Mouse (Mus musculus): ENCODE results near the gene Tmc4. TPM values are rescaled to one million over a fixed set of nuclear protein-coding genes. Genes with fewer than 3 reads are reported as not detected.
"Not testable (repeated sequence)": the region's sequence is repeated elsewhere in the genome, so short reads cannot be mapped to it uniquely, and the experiment has no call there.

The Tmc4 gene
- polyA plus RNA-seq, 1 experiment, result 10.5 TPM

- H3K4me3 ChIP-seq (ENCODE audit: insufficient read depth, low read length), result peak overlapping the region; percentile 83
- H3K4me1 ChIP-seq (ENCODE audit: control insufficient read depth, insufficient read depth, low read length), result peaks cover 5% of the 10 kb centered on the region
- TF ChIP-seq POLR2A (IDR thresholded peaks at IDR 0.05; ENCODE audit: low read depth, low read length), result no peak
- TF ChIP-seq CTCF (IDR thresholded peaks at IDR 0.05; ENCODE audit: borderline replicate concordance, insufficient read depth, low read length), result no peak
- peak overlapping the region; percentile 25; the same call in 1 of the 2 replicates for H3K27ac ChIP-seq (ENCODE audit: insufficient read depth, low read length)
Observed at GRCm38 (mm10) chr7:3705911-3706310, 28.6 kb upstream of the Tmc4 start.

DNA sequence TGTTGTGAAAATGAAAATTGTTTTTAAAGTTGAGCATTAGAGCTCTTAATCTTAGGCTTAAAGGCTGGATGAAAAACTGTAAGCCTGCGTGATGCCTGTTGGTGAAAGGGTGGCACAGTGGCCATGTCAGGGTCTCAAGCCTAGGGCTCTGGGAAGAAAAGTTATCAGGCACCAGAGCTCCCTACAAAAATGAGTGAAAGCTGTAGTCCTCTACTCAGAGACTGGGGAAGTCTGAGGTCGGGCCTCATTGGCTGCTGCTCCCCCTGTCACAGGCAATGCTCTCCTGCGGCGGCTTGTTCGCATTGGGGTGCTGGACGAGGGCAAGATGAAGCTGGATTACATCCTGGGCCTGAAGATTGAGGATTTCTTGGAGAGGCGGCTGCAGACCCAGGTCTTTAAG is 28.1 kb upstream of the Tmc4 start:
- Histone ChIP-seq H3K4me3 (ENCODE audit: insufficient read depth, low read length) (peak overlapping the region; percentile 83), H3K27ac (ENCODE audit: insufficient read depth, low read length) (peak overlapping the region; percentile 20; the same call in 1 of the 2 replicates)
- H3K4me1 ChIP-seq (ENCODE audit: control insufficient read depth, insufficient read depth, low read length), result not testable (repeated sequence)

DNA sequence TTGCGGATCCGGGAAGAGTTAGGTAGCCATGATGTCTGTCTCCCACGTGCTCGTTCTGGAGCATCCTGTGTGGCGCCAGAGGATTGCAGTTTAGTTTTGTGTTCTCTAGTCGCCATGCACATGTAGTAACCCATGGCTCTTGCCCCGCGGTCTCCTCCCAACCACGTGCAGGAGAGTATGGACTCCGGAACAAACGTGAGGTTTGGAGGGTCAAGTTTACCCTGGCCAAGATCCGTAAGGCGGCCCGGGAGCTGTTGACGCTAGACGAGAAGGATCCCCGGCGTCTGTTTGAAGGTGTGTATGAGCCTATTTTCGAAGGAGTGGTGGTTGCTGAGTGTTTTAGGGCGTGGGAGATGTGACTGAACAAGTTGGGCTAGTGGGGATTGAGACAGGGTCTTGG is 27.1 kb upstream of the Tmc4 start:
- Histone ChIP-seq H3K4me3 (ENCODE audit: insufficient read depth, low read length) (peak overlapping the region; percentile 83), H3K4me1 (ENCODE audit: control insufficient read depth, insufficient read depth, low read length) (peaks cover 5% of the 10 kb centered on the region), H3K27ac (ENCODE audit: insufficient read depth, low read length) (peak overlapping the region; percentile 89)
- no peak; the same call in none of the 2 replicates for TF ChIP-seq POLR2A (IDR thresholded peaks at IDR 0.05; ENCODE audit: low read depth, low read length)
- no peak for TF ChIP-seq CTCF (IDR thresholded peaks at IDR 0.05; ENCODE audit: borderline replicate concordance, insufficient read depth, low read length)

DNA sequence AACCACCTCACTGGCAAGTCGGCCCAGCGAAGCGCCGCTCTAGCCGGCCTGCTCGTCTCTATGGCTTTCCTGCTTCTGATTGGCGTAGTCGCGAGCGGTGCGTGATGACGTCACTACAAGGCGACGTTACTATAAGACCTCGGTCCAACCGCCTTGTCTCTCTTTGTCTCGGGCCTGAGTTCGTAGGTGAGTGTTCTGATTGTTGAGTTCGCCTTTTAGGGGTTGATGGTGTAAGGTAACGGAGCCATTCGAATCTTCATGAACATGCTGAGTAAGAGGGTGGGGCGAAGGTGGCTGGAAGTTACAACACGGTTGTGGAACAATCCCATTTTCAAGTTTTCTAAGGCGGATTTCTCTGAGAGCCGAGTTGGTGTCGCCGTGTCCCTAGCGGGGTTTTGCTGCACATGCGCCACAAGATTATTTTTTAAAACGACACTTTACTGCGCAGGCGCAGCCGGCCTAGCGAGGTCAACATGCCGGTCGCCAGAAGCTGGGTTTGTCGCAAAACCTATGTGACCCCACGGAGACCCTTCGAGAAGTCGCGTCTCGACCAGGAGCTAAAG is 26.6 kb upstream of the Tmc4 start, which contains the start of gene Rps9:
TSS of gene Rps9 (plus strand) at position 115 of the 563 bp plus-strand sequence.
- no peak for TF ChIP-seq CTCF (IDR thresholded peaks at IDR 0.05; ENCODE audit: borderline replicate concordance, insufficient read depth, low read length)
- TF ChIP-seq POLR2A (IDR thresholded peaks at IDR 0.05; ENCODE audit: low read depth, low read length), result peak; percentile 100
- peak within 1 kb of the TSS; percentile 83 for H3K4me3 ChIP-seq (ENCODE audit: insufficient read depth, low read length)

GRCm38 (mm10) chr7:3703148-3703878 is 26.0 kb upstream of the Tmc4 start:
- Histone ChIP-seq H3K4me3 (ENCODE audit: insufficient read depth, low read length) (no peak overlapping the region), H3K27ac (ENCODE audit: insufficient read depth, low read length) (peak overlapping the region; percentile 17; the same call in 1 of the 2 replicates), H3K4me1 (ENCODE audit: control insufficient read depth, insufficient read depth, low read length) (peaks cover 5% of the 10 kb centered on the region)
- no peak for TF ChIP-seq POLR2A (IDR thresholded peaks at IDR 0.05; ENCODE audit: low read depth, low read length)
- TF ChIP-seq CTCF (IDR thresholded peaks at IDR 0.05; ENCODE audit: borderline replicate concordance, insufficient read depth, low read length), result no peak

More for the DNA sequence above, 26.6 kb upstream of the Tmc4 start, which contains the start of gene Rps9:
- peak within 1 kb of the TSS; percentile 89 for H3K27ac ChIP-seq (ENCODE audit: insufficient read depth, low read length)
- peaks cover 5% of the 10 kb centered on the region for H3K4me1 ChIP-seq (ENCODE audit: control insufficient read depth, insufficient read depth, low read length)

DNA sequence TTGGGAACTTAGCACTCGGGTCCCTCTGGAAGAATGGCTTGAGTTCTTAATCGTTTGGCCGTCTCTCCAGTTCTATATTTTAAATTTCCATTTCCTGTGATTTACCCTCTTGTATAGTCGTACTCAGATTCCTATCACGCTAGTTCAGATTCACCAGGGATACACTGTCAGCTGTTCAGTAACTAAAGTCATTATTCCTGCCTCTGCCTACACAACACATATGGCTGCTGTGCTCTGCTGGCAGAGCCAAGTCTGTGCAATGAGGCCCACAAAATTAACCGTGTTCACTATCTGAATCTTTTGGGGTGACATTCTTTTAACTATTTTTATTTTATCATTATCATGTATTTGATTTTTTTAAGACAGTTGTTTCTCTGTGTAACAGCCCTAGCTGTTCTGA is 21.1 kb upstream of the Tmc4 start:
- no peaks in the 10 kb centered on the region for H3K4me1 ChIP-seq (ENCODE audit: control insufficient read depth, insufficient read depth, low read length)
- TF ChIP-seq CTCF (IDR thresholded peaks at IDR 0.05; ENCODE audit: borderline replicate concordance, insufficient read depth, low read length) (no peak), POLR2A (IDR thresholded peaks at IDR 0.05; ENCODE audit: low read depth, low read length) (no peak)
- H3K27ac ChIP-seq (ENCODE audit: insufficient read depth, low read length), result no peak overlapping the region
- no peak overlapping the region for H3K4me3 ChIP-seq (ENCODE audit: insufficient read depth, low read length)

DNA sequence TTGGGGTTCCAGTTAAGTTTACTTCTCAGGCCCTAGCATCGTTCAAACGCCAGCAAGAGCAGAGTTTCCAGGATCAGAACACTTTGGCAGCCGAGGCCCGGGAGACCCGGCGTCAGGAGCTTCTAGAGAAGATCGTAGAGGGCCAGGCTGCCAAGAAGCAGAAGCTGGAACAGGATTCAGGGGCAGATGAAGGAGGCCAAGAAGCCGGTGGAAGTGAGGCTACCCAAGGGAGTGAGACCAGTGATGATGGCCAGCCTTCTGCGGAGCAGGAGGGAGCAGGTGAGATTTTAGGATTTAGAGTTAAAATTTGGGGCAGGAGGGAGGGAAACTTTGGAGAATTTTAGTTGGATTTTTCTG is 17.6 kb upstream of the Tmc4 start:
- Histone ChIP-seq H3K27ac (ENCODE audit: insufficient read depth, low read length) (peak overlapping the region; percentile 7; the same call in 1 of the 2 replicates), H3K4me3 (ENCODE audit: insufficient read depth, low read length) (peak overlapping the region; percentile 80)
- H3K4me1 ChIP-seq (ENCODE audit: control insufficient read depth, insufficient read depth, low read length), result not testable (repeated sequence)

- peak overlapping the region; percentile 91 for H3K27ac ChIP-seq (ENCODE audit: insufficient read depth, low read length)
- TF ChIP-seq POLR2A (IDR thresholded peaks at IDR 0.05; ENCODE audit: low read depth, low read length), result peak; percentile 55; the same call in 1 of the 2 replicates
- TF ChIP-seq CTCF (IDR thresholded peaks at IDR 0.05; ENCODE audit: borderline replicate concordance, insufficient read depth, low read length), result no peak
- no peaks in the 10 kb centered on the region; the same call in 1 of the 2 replicates for H3K4me1 ChIP-seq (ENCODE audit: control insufficient read depth, insufficient read depth, low read length)
- peak overlapping the region; percentile 80 for H3K4me3 ChIP-seq (ENCODE audit: insufficient read depth, low read length)
Observed at GRCm38 (mm10) chr7:3694076-3694948, 17.0 kb upstream of the Tmc4 start.

DNA sequence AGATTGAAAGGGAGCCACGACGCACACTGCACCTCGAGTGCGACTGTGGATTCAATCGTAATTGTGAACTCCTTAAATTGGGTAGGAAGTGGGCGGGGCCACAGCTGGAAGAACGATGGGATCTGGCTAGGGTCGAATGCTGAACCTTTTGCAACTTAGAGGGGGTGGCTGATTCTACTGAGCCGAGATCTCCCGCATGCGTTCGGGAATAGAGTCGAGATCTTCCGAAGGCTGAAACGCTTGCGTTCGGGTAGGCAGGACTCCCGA is 16.4 kb upstream of the Tmc4 start:
- H3K4me1 ChIP-seq (ENCODE audit: control insufficient read depth, insufficient read depth, low read length), result no peaks in the 10 kb centered on the region; the same call in 1 of the 2 replicates
- peak overlapping the region; percentile 80 for H3K4me3 ChIP-seq (ENCODE audit: insufficient read depth, low read length)
- H3K27ac ChIP-seq (ENCODE audit: insufficient read depth, low read length), result peak overlapping the region; percentile 91
- TF ChIP-seq CTCF (IDR thresholded peaks at IDR 0.05; ENCODE audit: borderline replicate concordance, insufficient read depth, low read length) (no peak), POLR2A (IDR thresholded peaks at IDR 0.05; ENCODE audit: low read depth, low read length) (peak; percentile 97; the same call in 1 of the 2 replicates)
